Mouse (Mus musculus) liver, embryonic 14.5 days (tissue): ENCODE measurements around the gene Nup188. TPM values are rescaled to one million over a fixed set of nuclear protein-coding genes. Genes with fewer than 3 reads are reported as not detected.

Experiments used
- ATAC-seq: fragments of 200-750 bp; cut with Nextera tagmentation; 2 replicates; pipeline ENCODE4 v1.8.0; 2017; ENCODE audit warnings: moderate number of reproducible peaks, mild to moderate bottlenecking, moderate library complexity; ENCODE audit not compliant: insufficient read depth
- DNase-seq, 3 experiments: peaks; one replicate each; pipeline ENCODE4 v3.0.0-alpha.2; 2012 to 2013; ENCODE audit warnings: low read depth in 3 of 3, low spot score in 3 of 3
- H3K27ac ChIP-seq: fragments of 300-500 bp; sonication (generic); 2 replicates; pipeline ENCODE4 v1.5.1; 2014; ENCODE audit warnings: moderate library complexity, mild to moderate bottlenecking, control low read depth, inconsistent platforms
- H3K27me3 ChIP-seq: fragments of 300-500 bp; sonication (generic); 2 replicates; pipeline ENCODE4 v1.6.1; 2014; ENCODE audit warnings: mild to moderate bottlenecking, low read length, moderate library complexity; ENCODE audit not compliant: control insufficient read depth, insufficient read depth
- H3K36me3 ChIP-seq: fragments of 300-500 bp; sonication (generic); replicated peaks from 2 replicates; pipeline ENCODE4 v1.6.1; 2014; ENCODE audit warnings: low read depth; ENCODE audit not compliant: control insufficient read depth, insufficient read depth
- H3K4me1 ChIP-seq, 2 experiments: fragments of 200-500 bp in 1 of 2; fragments of 300-500 bp in 1 of 2; sonication (generic) in 1 of 2; replicated peaks; 2 replicates each; pipeline ENCODE4 v1.6.1; 2012 to 2014; ENCODE audit warnings: antibody characterized with exemption in 1 of 2, inconsistent platforms in 1 of 2, low read length in 1 of 2; ENCODE audit not compliant: control insufficient read depth in 2 of 2, insufficient read depth in 2 of 2
- H3K4me2 ChIP-seq: fragments of 300-500 bp; sonication (generic); 2 replicates; pipeline ENCODE4 v1.6.1; 2014; ENCODE audit warnings: low read depth, mild to moderate bottlenecking, control low read depth, moderate library complexity
- H3K4me3 ChIP-seq, 2 experiments: fragments of 200-500 bp in 1 of 2; fragments of 300-500 bp in 1 of 2; sonication (generic) in 1 of 2; 2 replicates each; pipeline ENCODE4 v1.5.1; 2012 to 2014; ENCODE audit warnings: low read depth in 2 of 2, low read length in 2 of 2, mild to moderate bottlenecking in 2 of 2, control low read depth in 1 of 2, inconsistent platforms in 1 of 2, moderate library complexity in 1 of 2; ENCODE audit not compliant: insufficient read depth in 1 of 2
- H3K9ac ChIP-seq: fragments of 300-500 bp; sonication (generic); replicated peaks from 2 replicates; pipeline ENCODE4 v1.6.1; 2014; ENCODE audit warnings: mild to moderate bottlenecking, control low read depth, moderate library complexity
- H3K9me3 ChIP-seq: fragments of 300-500 bp; sonication (generic); 2 replicates; pipeline ENCODE4 v1.6.1; 2016; ENCODE audit warnings: low read length, mixed read lengths; ENCODE audit not compliant: control insufficient read depth
- CTCF ChIP-seq: IDR thresholded peaks from 2 replicates; pipeline ENCODE4 v1.5.1; 2016; ENCODE audit warnings: antibody characterized with exemption, low read depth, control low read depth
- EP300 ChIP-seq: IDR thresholded peaks from 2 replicates; pipeline ENCODE4 v1.6.1; 2016; ENCODE audit warnings: antibody characterized with exemption, low read depth
- WGBS: fragments of 180-500 bp; shearing (Covaris S2); extraction: QIAGEN DNeasy Blood & Tissue Kit; methylation state at CpG from one replicate; pipeline ENCODE4 v1.1.7; 2014; ENCODE audit not compliant: insufficient replicate concordance; 5-methylcytosine and 5-hydroxymethylcytosine counted together
- polyA plus RNA-seq, 2 experiments: library from polyadenylated mRNA; depleted of rRNA in 1 of 2; stranded (reverse) in 1 of 2; unstranded in 1 of 2; fragments of >200 nt; fragmentation: Nextera tagmentation in 1 of 2; extraction: Ambion mirVana in 1 of 2; gene quantifications; 2 replicates each; pipeline versions ENCODE4 v1.2.1 to v1.2.3; 2012 to 2014

Gene Nup188
- polyA plus RNA-seq, 2 experiments, result 16.1 to 19.1 TPM

DNA sequence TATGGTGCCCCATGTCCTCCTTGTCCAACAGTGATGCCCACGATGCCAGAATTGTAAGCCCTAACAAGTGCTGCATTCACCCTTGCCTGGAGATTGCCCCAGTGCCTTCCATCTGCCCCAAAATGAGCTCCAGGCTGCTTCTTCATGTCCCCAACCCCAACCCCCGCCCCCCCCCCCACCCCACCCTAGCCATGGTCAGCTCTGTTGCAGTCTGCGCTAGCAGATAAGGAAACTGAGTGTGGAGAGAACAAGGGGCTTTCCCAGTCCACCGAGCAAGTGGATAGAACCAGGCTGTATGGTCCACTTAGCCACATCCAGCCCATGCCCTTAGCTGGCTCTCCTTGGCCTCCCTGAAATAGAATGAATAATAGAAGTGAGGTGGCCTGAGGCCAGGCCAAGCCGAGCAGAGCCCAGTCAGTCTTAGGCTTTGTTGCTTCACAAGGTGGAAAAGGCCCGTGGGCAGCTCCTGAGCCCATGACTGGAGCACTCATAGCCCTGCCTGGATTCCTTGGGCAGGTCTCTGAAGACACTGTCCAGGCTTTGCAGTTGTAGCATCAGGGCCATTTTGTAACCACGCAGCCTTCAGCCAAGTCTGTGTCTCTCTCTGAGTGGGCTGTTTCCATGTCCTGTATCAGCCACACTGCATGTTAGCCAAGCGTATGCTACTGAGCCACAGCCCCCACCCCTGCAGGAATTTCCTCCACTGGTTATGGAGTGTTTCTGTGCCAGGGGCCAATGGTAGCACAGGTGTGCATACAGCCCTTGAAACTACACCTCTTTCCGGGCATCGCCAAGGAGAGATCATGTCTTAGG lies 94.6 kb downstream of the Nup188 start:
- peak; percentile 55; the same call in 1 of the 2 replicates for ATAC-seq
- Histone ChIP-seq H3K36me3 (peaks cover 5% of the 10 kb centered on the region), H3K9ac (no peak overlapping the region)

DNA sequence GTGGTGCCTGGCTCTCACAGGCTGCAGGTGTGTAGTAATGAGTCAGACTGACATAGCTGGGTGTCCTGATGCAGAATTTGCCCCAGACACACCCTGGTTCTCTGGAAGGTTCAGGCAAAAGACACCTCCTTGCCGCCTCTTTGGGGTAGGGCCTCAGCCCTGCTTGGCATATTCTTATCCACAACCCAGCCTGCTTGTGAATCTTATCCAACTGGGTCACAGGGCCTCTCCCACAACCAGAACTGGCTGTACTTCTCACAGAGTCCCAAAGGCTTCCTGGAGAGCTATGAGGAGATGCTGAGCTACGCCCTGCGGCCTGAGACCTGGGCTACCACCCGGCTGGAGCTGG lies 95.2 kb downstream of the Nup188 start:
- H3K36me3 ChIP-seq, result peaks cover 5% of the 10 kb centered on the region
- peak overlapping the region; percentile 18 for H3K4me2 ChIP-seq
- no peaks in the 10 kb centered on the region for H3K9me3 ChIP-seq
- DNase-seq, result peak in 1 of 3 experiments; percentile 56
- H3K9ac ChIP-seq, result no peak overlapping the region
- H3K27ac ChIP-seq, result peak overlapping the region; percentile 7
- H3K27me3 ChIP-seq, result no peaks in the 10 kb centered on the region
- TF ChIP-seq EP300 (0 out of 2 replicates have a peak, but pooled peaks have one; percentile 13), CTCF (no peak)
- ATAC-seq, result peak; percentile 75
- peaks cover 8 to 23% of the 10 kb centered on the region in 2 experiments for H3K4me1 ChIP-seq
- no peak overlapping the region for H3K4me3 ChIP-seq
- WGBS, result 52% methylated on average over 4 of the region's 4 CpGs

More for the DNA sequence above, 94.6 kb downstream of the Nup188 start:
- TF ChIP-seq EP300, result no peak
- Histone ChIP-seq H3K4me1 (peaks cover 8 to 23% of the 10 kb centered on the region in 2 experiments), H3K27ac (peak overlapping the region; percentile 7), H3K4me3 (no peak overlapping the region), H3K9me3 (no peaks in the 10 kb centered on the region), H3K4me2 (peak overlapping the region; percentile 21), H3K27me3 (no peaks in the 10 kb centered on the region)
- 65% methylated on average over 9 of the region's 10 CpGs for WGBS
- DNase-seq, result peak in 1 of 3 experiments; percentile 33

DNA sequence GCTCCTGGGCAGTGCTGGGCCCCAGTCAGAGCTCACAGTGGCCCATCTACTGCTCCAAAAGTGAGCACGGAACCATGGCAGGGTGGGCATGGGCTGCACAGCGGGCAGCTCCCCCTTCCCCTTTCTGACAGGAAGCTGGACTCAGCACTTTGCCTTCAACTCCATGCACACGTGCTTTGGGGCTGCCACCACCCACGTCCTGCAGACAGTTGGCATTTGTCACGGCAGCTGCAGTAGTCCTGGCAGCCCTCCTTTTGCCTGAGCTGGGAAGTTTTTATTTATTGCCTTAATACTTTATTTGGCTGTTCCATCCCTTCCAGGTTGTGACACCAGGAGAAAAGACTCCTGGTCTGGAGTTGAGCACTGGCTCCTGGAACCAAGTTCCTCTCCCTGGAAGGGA lies 98.6 kb downstream of the Nup188 start:
- Histone ChIP-seq H3K4me3 (no peak overlapping the region), H3K27me3 (no peaks in the 10 kb centered on the region), H3K27ac (no peak overlapping the region), H3K4me1 (peaks cover 8 to 14% of the 10 kb centered on the region in 2 experiments), H3K9ac (no peak overlapping the region), H3K9me3 (no peaks in the 10 kb centered on the region), H3K4me2 (no peak overlapping the region), H3K36me3 (no peaks in the 10 kb centered on the region)
- ATAC-seq (no peak), DNase-seq (no peak)
- 62% methylated on average over 5 of the region's 5 CpGs for WGBS
- TF ChIP-seq CTCF (no peak), EP300 (no peak)

DNA sequence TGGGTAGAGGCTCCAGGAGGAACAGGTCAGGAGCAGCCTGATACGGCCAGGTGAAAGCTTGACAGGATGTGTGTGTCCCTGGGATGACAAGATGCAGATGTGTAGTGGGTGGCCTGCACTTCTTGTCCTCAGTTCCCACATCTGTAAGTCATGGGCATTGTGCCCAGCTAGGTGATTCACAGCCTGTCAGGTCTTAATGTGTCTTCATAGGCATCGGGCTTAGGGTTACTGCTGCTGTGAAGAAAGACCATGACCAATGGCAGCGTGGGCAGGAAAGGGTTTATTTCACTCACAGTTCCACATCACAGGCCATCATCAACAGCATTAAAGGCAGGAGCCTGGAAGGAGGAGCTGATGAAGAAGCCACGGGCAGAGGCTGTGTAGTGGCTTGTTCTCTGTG lies 99.4 kb downstream of the Nup188 start:
- Histone ChIP-seq H3K27ac (no peak overlapping the region), H3K4me1 (peaks cover 6 to 7% of the 10 kb centered on the region in 2 experiments), H3K4me2 (no peak overlapping the region), H3K27me3 (no peaks in the 10 kb centered on the region), H3K9me3 (no peaks in the 10 kb centered on the region), H3K9ac (no peak overlapping the region), H3K36me3 (no peaks in the 10 kb centered on the region), H3K4me3 (no peak overlapping the region)
- no peak for DNase-seq
- no peak for ATAC-seq
- 79% methylated on average over 4 of the region's 4 CpGs for WGBS
- TF ChIP-seq EP300, result no peak
- no peak for TF ChIP-seq CTCF

DNA sequence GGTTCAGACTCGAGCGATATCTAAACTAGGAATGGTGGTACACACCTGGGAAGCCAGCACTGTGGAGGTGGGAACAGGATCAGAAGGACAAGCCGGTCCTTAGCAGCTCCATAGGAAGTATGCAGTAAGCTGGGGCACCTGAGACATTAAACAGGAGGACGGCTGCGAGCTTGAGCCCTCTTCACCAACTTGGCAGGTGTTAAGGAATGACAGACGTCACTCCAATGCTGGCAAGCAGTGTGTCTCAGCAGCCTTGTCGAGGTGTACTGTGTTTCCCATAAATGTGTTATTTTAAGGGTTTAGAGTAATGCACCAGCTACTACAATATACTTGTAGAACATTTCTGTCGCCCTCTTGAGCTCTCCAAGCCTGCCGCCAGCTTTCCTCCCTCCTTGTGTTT lies 100.7 kb downstream of the Nup188 start:
- no peaks in the 10 kb centered on the region for H3K27me3 ChIP-seq
- H3K36me3 ChIP-seq, result no peaks in the 10 kb centered on the region
- no peak for ATAC-seq
- WGBS, result 72% methylated on average over 9 of the region's 9 CpGs
- no peak overlapping the region for H3K4me2 ChIP-seq
- 0 out of 4 replicates have a peak, but pooled peaks cover 2% of the 10 kb centered on the region in 2 experiments for H3K4me1 ChIP-seq
- H3K9me3 ChIP-seq, result no peaks in the 10 kb centered on the region
- no peak overlapping the region for H3K27ac ChIP-seq
- no peak for DNase-seq
- TF ChIP-seq CTCF (no peak), EP300 (no peak)
- no peak overlapping the region for H3K4me3 ChIP-seq
- no peak overlapping the region for H3K9ac ChIP-seq
